Mouse (Mus musculus) forebrain, postnatal 0 days (tissue): ENCODE data around the gene Cyp2b10. TPM values are rescaled to one million over a fixed set of nuclear protein-coding genes. Genes with fewer than 3 reads are reported as not detected.
"Not testable (repeated sequence)": the region's sequence is repeated elsewhere in the genome, so short reads cannot be mapped to it uniquely, and the experiment has no call there.

Source experiments
- ATAC-seq: fragments of 200-750 bp; cut with Nextera tagmentation; 2 replicates; pipeline ENCODE4 v1.8.0; 2017; ENCODE audit warnings: mild to moderate bottlenecking, moderate library complexity
- DNase-seq: peaks from one replicate; pipeline ENCODE4 v3.0.0-alpha.2; 2015
- H3K27ac ChIP-seq: fragments of 300-500 bp; sonication (generic); 2 replicates; pipeline ENCODE4 v1.5.1; 2014; ENCODE audit warnings: low read depth, mild to moderate bottlenecking, antibody characterized with exemption, low read length, moderate library complexity, mixed read lengths
- H3K27me3 ChIP-seq: fragments of 300-500 bp; sonication (generic); 2 replicates; pipeline ENCODE4 v1.6.1; 2014; ENCODE audit warnings: mild to moderate bottlenecking, low read length, mixed read lengths; ENCODE audit not compliant: insufficient read depth
- H3K36me3 ChIP-seq: fragments of 300-500 bp; sonication (generic); 2 replicates; pipeline ENCODE4 v1.6.1; 2014; ENCODE audit warnings: mild to moderate bottlenecking, moderate library complexity; ENCODE audit not compliant: insufficient read depth
- H3K4me1 ChIP-seq: fragments of 300-500 bp; sonication (generic); 2 replicates; pipeline ENCODE4 v1.6.1; 2014; ENCODE audit warnings: antibody characterized with exemption; ENCODE audit not compliant: insufficient read depth
- H3K4me2 ChIP-seq: fragments of 300-500 bp; sonication (generic); 2 replicates; pipeline ENCODE4 v1.6.1; 2014; ENCODE audit warnings: low read depth, mild to moderate bottlenecking, moderate library complexity
- H3K4me3 ChIP-seq: fragments of 300-500 bp; sonication (generic); 2 replicates; pipeline ENCODE4 v1.5.1; 2014; ENCODE audit warnings: low read depth, low read length, mixed read lengths
- H3K9ac ChIP-seq: fragments of 300-500 bp; sonication (generic); 2 replicates; pipeline ENCODE4 v1.6.1; 2014; ENCODE audit warnings: mild to moderate bottlenecking
- H3K9me3 ChIP-seq: fragments of 300-500 bp; sonication (generic); 2 replicates; pipeline ENCODE4 v1.6.1; 2016; ENCODE audit warnings: low read length
- CTCF ChIP-seq: sonication (generic); IDR thresholded peaks from 2 replicates; pipeline ENCODE4 v1.5.1; 2016; ENCODE audit warnings: antibody characterized with exemption, control low read depth, low read depth
- WGBS: fragments of 180-500 bp; shearing (Covaris S2); extraction: QIAGEN DNeasy Blood & Tissue Kit; methylation state at CpG from one replicate; pipeline ENCODE4 v1.1.7; 2014; 5-methylcytosine and 5-hydroxymethylcytosine counted together
- polyA plus RNA-seq: library from polyadenylated mRNA; unstranded; fragments of >200 nt; fragmentation: Nextera tagmentation; extraction: Ambion mirVana; gene quantifications from 2 replicates; pipeline ENCODE4 v1.2.1, GENCODE M21; 2015
- total RNA-seq: library from RNA; depleted of rRNA; stranded (reverse); fragments of >200 nt; gene quantifications from 2 replicates; pipeline ENCODE4 v1.2.3, GENCODE M21; 2014; rRNA removed

Gene Cyp2b10
- total and polyA plus RNA-seq, 2 experiments from 2014 or later, result not detected

DNA sequence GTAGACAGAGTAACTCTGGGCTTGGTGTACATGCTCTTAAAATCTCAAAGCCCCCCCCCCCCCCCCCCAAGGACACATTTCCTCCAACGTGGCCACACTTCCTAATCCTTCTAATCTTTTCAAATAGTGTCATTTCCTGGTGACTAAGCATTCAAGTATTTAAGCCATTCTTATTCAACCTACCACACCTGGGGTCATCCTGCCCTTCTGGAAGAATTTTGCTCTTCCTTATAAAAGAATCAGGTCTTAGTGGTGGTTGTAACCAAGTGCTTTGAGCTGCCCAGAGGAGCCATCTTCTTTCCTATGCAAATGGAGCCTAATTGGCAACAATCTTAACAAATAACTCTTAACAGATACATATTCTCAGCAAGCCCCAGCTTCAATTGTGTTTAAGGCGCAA, 12.6 kb downstream of the Cyp2b10 start:
- Histone ChIP-seq H3K4me1 (no peaks in the 10 kb centered on the region), H3K9ac (no peak overlapping the region), H3K36me3 (no peaks in the 10 kb centered on the region), H3K4me3 (no peak overlapping the region), H3K4me2 (no peak overlapping the region), H3K9me3 (no peaks in the 10 kb centered on the region), H3K27ac (no peak overlapping the region), H3K27me3 (no peaks in the 10 kb centered on the region)
- ATAC-seq (no peak), DNase-seq (no peak)
- 78% methylated on average over 2 of the region's 2 CpGs for WGBS
- no peak for TF ChIP-seq CTCF

DNA sequence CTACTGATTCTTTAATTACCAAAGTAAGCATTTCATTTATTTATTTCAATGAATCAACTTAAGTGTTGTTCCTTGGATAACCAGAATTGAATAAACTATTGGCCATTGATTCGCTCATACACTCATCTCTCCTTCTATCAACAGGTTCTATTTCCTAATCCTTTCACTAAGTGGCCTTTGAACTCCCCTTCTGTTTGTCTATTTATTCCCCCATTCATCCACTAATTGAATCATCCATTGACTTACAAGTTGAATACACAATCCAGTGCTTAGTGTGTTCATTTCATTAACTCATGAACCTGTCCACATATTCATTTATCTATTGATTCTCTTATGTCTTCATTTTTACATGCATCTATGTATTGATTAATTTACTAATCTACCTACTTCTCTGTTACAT, 18.7 kb downstream of the Cyp2b10 start:
- H3K36me3 ChIP-seq, result no peaks in the 10 kb centered on the region
- H3K27ac ChIP-seq, result no peak overlapping the region
- no peak overlapping the region for H3K9ac ChIP-seq
- no peak overlapping the region for H3K4me3 ChIP-seq
- no peak for TF ChIP-seq CTCF
- no peak for DNase-seq
- H3K27me3 ChIP-seq, result no peaks in the 10 kb centered on the region
- no peak for ATAC-seq
- no peak overlapping the region for H3K4me2 ChIP-seq
- no peaks in the 10 kb centered on the region for H3K9me3 ChIP-seq
- no peaks in the 10 kb centered on the region for H3K4me1 ChIP-seq
- WGBS, result 76% methylated on average over 1 of the region's 1 CpGs

DNA sequence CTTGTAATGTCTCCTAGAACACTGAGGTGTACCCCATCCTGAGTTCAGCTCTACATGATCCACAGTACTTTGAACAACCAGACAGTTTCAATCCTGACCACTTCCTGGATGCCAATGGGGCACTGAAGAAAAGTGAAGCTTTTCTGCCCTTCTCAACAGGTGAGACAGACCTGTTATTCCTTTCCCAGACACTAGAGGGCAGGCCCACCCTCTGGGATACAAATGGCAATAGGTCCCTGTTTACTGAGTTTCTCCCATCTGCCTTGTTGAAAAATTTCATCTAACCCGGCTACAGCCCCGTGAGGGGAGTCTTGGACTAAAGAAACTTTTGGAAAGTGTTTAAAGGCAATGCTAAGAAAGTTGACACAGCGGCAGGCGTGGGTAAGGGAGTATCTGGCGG, 19.9 kb downstream of the Cyp2b10 start:
- H3K4me2 ChIP-seq, H3K9me3 ChIP-seq, ATAC-seq, H3K9ac ChIP-seq, H3K27ac ChIP-seq, H3K4me1 ChIP-seq, DNase-seq, H3K36me3 ChIP-seq, H3K4me3 ChIP-seq, H3K27me3 ChIP-seq: not testable (repeated sequence)
- 55% methylated on average over 5 of the region's 5 CpGs for WGBS

DNA sequence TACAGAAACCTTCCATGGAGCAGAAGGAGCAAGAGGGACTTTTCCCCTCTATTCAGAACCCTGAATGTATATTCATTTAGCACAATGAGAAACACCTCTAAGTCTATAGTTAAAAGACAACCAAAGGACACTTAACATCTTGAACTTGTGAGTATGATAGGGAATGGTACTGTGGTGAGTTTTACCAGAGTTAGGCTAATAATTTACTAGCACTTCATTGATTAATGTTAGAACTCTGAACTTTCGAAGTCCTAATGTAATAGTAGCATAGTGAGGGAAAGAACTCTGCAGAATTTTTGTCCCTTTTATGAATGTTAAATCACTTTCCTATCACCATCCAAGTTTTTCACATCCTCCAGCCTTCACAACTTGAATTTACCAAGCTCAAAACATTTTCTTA, 22.0 kb downstream of the Cyp2b10 start:
- WGBS, result 71% methylated on average over 1 of the region's 1 CpGs
- Histone ChIP-seq H3K27ac (no peak overlapping the region), H3K9me3 (no peaks in the 10 kb centered on the region), H3K4me3 (no peak overlapping the region), H3K4me2 (no peak overlapping the region), H3K9ac (no peak overlapping the region), H3K27me3 (no peaks in the 10 kb centered on the region), H3K36me3 (no peaks in the 10 kb centered on the region), H3K4me1 (no peaks in the 10 kb centered on the region)
- ATAC-seq (no peak), DNase-seq (no peak)
- TF ChIP-seq CTCF, result no peak

DNA sequence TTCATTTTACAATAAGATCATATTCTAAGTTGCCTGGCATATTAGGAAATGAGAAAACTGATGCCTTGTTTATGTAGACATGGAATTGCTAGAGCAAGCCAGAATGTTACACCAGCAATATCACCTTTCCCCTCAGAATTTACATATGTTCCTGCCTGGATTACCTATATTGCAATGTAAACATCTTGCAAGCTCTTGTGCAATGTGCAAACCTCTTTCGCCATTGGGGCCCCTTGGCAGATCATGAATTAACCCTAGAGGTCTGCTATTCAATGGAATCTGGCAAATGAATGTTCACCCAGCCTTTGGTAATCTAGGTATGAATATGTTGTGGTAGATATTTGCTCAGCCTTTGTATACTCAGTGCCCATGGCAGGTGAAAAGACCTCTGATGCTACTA, 47.9 kb downstream of the Cyp2b10 start:
- no peak for ATAC-seq
- Histone ChIP-seq H3K9ac (no peak overlapping the region), H3K4me2 (no peak overlapping the region), H3K4me3 (no peak overlapping the region), H3K36me3 (no peaks in the 10 kb centered on the region), H3K27me3 (no peaks in the 10 kb centered on the region), H3K27ac (no peak overlapping the region), H3K9me3 (no peaks in the 10 kb centered on the region), H3K4me1 (no peaks in the 10 kb centered on the region)
- WGBS, result 71% methylated on average over 1 of the region's 1 CpGs
- no peak for TF ChIP-seq CTCF
- DNase-seq, result no peak

Other genes with a start within 250 kb of the Cyp2b10 start
- gene Bckdha, start 238.6 kb upstream of the Cyp2b10 start, total RNA-seq, result 55.7 and 55.9 TPM in 2 replicates
- 57.1 and 58.3 TPM in 2 replicates for gene Bckdha, start 238.6 kb upstream of the Cyp2b10 start, polyA plus RNA-seq
- 22.9 and 24.9 TPM in 2 replicates for gene Exosc5, start 238.5 kb upstream of the Cyp2b10 start, total RNA-seq
- 33.9 and 35.2 TPM in 2 replicates for gene Exosc5, start 238.5 kb upstream of the Cyp2b10 start, polyA plus RNA-seq
- 32.8 and 40.3 TPM in 2 replicates for gene Tmem91, start 222.5 kb upstream of the Cyp2b10 start, total RNA-seq
- 40.9 and 61.4 TPM in 2 replicates for gene Tmem91, start 222.5 kb upstream of the Cyp2b10 start, polyA plus RNA-seq
- 15.7 and 15.8 TPM in 2 replicates for gene B9d2, start 216.8 kb upstream of the Cyp2b10 start, total RNA-seq
- 58.2 and 60.1 TPM in 2 replicates for gene B9d2, start 216.8 kb upstream of the Cyp2b10 start, polyA plus RNA-seq
- 1.6 and 3.1 TPM in 2 replicates for gene Tgfb1, start 210.6 kb upstream of the Cyp2b10 start, total RNA-seq
- 0.39 and 0.56 TPM in 2 replicates for gene Tgfb1, start 210.6 kb upstream of the Cyp2b10 start, polyA plus RNA-seq
- 21.1 and 37.6 TPM in 2 replicates for gene Ccdc97, start 178.5 kb upstream of the Cyp2b10 start, total RNA-seq
- gene Ccdc97, start 178.5 kb upstream of the Cyp2b10 start, polyA plus RNA-seq, result 31.7 and 32.0 TPM in 2 replicates
- gene Hnrnpul1, start 142.9 kb upstream of the Cyp2b10 start, total RNA-seq, result 110 and 144 TPM in 2 replicates
- gene Hnrnpul1, start 142.9 kb upstream of the Cyp2b10 start, polyA plus RNA-seq, result 47.3 and 47.9 TPM in 2 replicates
- 15.8 and 17.7 TPM in 2 replicates for gene Axl, start 108.9 kb upstream of the Cyp2b10 start, total RNA-seq
- 14.6 and 16.1 TPM in 2 replicates for gene Axl, start 108.9 kb upstream of the Cyp2b10 start, polyA plus RNA-seq
- gene Cyp2s1, start 80.7 kb upstream of the Cyp2b10 start, total RNA-seq, result 1.2 and 2.0 TPM in 2 replicates
- gene Cyp2s1, start 80.7 kb upstream of the Cyp2b10 start, polyA plus RNA-seq, result 1.4 and 1.9 TPM in 2 replicates
- gene Cyp2b13, start 163.9 kb downstream of the Cyp2b10 start, total RNA-seq, result not detected in 2 replicates
- not detected in 2 replicates for gene Cyp2b13, start 163.9 kb downstream of the Cyp2b10 start, polyA plus RNA-seq